Mouse (Mus musculus) adrenal gland, postnatal 25 days (tissue): ENCODE measurements at regions not wholly inside any gene's neighbourhood (a gene's known extent, or its start where the extent isn't known, plus 50 kb on each side); places are given as distances from the start of the nearest gene placed in this dataset.
"Not testable (repeated sequence)": the region's sequence is repeated elsewhere in the genome, so short reads cannot be mapped to it uniquely, and the experiment has no call there.

Source experiments
- DNase-seq: peaks from one replicate; pipeline ENCODE4 v3.0.0; 2021; ENCODE audit warnings: mixed read lengths

- no peak for DNase-seq
These were observed 166.1 kb downstream of the Akr1d1 start for GRCm38 (mm10) chr6:37696074-37696473.

- no peak for DNase-seq
These were observed 166.7 kb upstream of the Trim24 start for GRCm38 (mm10) chr6:37703946-37704345.

- no peak for DNase-seq
These were observed 164.9 kb upstream of the Trim24 start for GRCm38 (mm10) chr6:37705733-37706145.

- DNase-seq, result not testable (repeated sequence)
These were observed 162.9 kb upstream of the Trim24 start for GRCm38 (mm10) chr6:37707671-37708070.

GRCm38 (mm10) chr6:37711766-37712165 is 158.8 kb upstream of the Trim24 start:
- DNase-seq, result no peak

- DNase-seq, result no peak
These were observed 157.2 kb upstream of the Trim24 start for GRCm38 (mm10) chr6:37713411-37713810.

- no peak for DNase-seq
These were observed 156.2 kb upstream of the Trim24 start for GRCm38 (mm10) chr6:37714223-37714928.

GRCm38 (mm10) chr6:37721736-37722135 is 148.9 kb upstream of the Trim24 start:
- no peak for DNase-seq

- no peak for DNase-seq
These were observed 147.3 kb upstream of the Trim24 start for GRCm38 (mm10) chr6:37723337-37723736.

- DNase-seq, result no peak
These were observed 146.4 kb upstream of the Trim24 start for GRCm38 (mm10) chr6:37724240-37724639.

- no peak for DNase-seq
These were observed 142.0 kb upstream of the Trim24 start for GRCm38 (mm10) chr6:37728621-37729020.

GRCm38 (mm10) chr6:37729165-37729564 is 141.4 kb upstream of the Trim24 start:
- DNase-seq, result no peak

- no peak for DNase-seq
These were observed 139.9 kb upstream of the Trim24 start for GRCm38 (mm10) chr6:37730500-37731239.

GRCm38 (mm10) chr6:37732385-37732784 is 138.2 kb upstream of the Trim24 start:
- DNase-seq, result peak; percentile 78

- DNase-seq, result no peak
These were observed 135.2 kb upstream of the Trim24 start for GRCm38 (mm10) chr6:37735288-37735961.

GRCm38 (mm10) chr6:37735962-37736297 is 134.7 kb upstream of the Trim24 start:
- DNase-seq, result no peak

- DNase-seq, result no peak
These were observed 129.4 kb upstream of the Trim24 start for GRCm38 (mm10) chr6:37740982-37741889.

- not testable (repeated sequence) for DNase-seq
These were observed 128.7 kb upstream of the Trim24 start for GRCm38 (mm10) chr6:37741916-37742315.

GRCm38 (mm10) chr6:37744679-37745078 is 125.9 kb upstream of the Trim24 start:
- DNase-seq, result no peak

- no peak for DNase-seq
These were observed 125.1 kb upstream of the Trim24 start for GRCm38 (mm10) chr6:37745393-37746100.

GRCm38 (mm10) chr6:37747793-37748192 is 122.8 kb upstream of the Trim24 start:
- not testable (repeated sequence) for DNase-seq
